Mouse (Mus musculus): ENCODE measurements around the gene Calr3. TPM values are rescaled to one million over a fixed set of nuclear protein-coding genes. Genes with fewer than 3 reads are reported as not detected.
A peak's percentile ranks its signal among the peaks of the same experiment; 100 is the strongest.

The Calr3 gene
- polyA plus RNA-seq, 1 experiment from 2014 or later = 1.4 TPM

GRCm38 (mm10) chr8:72451516-72451915 is 7.8 kb upstream of the Calr3 start:
- Histone ChIP-seq H3K4me2 (ENCODE audit: low read depth, low read length) (no peak overlapping the region), H3K27me3 (ENCODE audit: control insufficient read depth, insufficient read depth, low read length) (no peaks in the 10 kb centered on the region), H3K4me1 (ENCODE audit: control insufficient read depth, insufficient read depth, low read length) (no peaks in the 10 kb centered on the region), H3K27ac (ENCODE audit: low read length) (no peak overlapping the region), H3K4me3 (ENCODE audit: low read length) (no peak overlapping the region), H3K9ac (ENCODE audit: low read length) (no peak overlapping the region), H3K36me3 (ENCODE audit: control insufficient read depth, insufficient read depth) (peaks cover 30% of the 10 kb centered on the region), H3K9me3 (replicated peaks; ENCODE audit: control insufficient read depth, low read length) (peaks cover 5% of the 10 kb centered on the region; the same call in 1 of the 2 replicates)
- WGBS = 64% methylated on average over 8 of the region's 8 CpGs
- ATAC-seq (replicated peaks; ENCODE audit: extremely low read depth, insufficient read depth, low FRiP score) = no peak

- Histone ChIP-seq H3K27ac (ENCODE audit: low read length) (no peak overlapping the region), H3K36me3 (ENCODE audit: control insufficient read depth, insufficient read depth) (peaks cover 6% of the 10 kb centered on the region; the same call in 1 of the 2 replicates), H3K4me1 (ENCODE audit: control insufficient read depth, insufficient read depth, low read length) (no peaks in the 10 kb centered on the region), H3K4me3 (ENCODE audit: low read length) (no peak overlapping the region), H3K4me2 (ENCODE audit: low read depth, low read length) (no peak overlapping the region), H3K9ac (ENCODE audit: low read length) (no peak overlapping the region), H3K9me3 (replicated peaks; ENCODE audit: control insufficient read depth, low read length) (no peaks in the 10 kb centered on the region), H3K27me3 (ENCODE audit: control insufficient read depth, insufficient read depth, low read length) (no peaks in the 10 kb centered on the region)
- no peak for ATAC-seq (replicated peaks; ENCODE audit: extremely low read depth, insufficient read depth, low FRiP score)
- WGBS = 88% methylated on average over 6 of the region's 6 CpGs
Observed at GRCm38 (mm10) chr8:72445071-72445470, 1.4 kb upstream of the Calr3 start.

- Histone ChIP-seq H3K27me3 (ENCODE audit: control insufficient read depth, insufficient read depth, low read length) (no peaks in the 10 kb centered on the region), H3K4me2 (ENCODE audit: low read depth, low read length) (peak overlapping the region; percentile 74), H3K36me3 (ENCODE audit: control insufficient read depth, insufficient read depth) (no peaks in the 10 kb centered on the region), H3K9me3 (replicated peaks; ENCODE audit: control insufficient read depth, low read length) (no peaks in the 10 kb centered on the region), H3K4me3 (ENCODE audit: low read length) (peak overlapping the region; percentile 60), H3K27ac (ENCODE audit: low read length) (0 out of 2 replicates have a peak overlapping the region, but pooled peaks have one; percentile 66), H3K4me1 (ENCODE audit: control insufficient read depth, insufficient read depth, low read length) (no peaks in the 10 kb centered on the region), H3K9ac (ENCODE audit: low read length) (peak overlapping the region; percentile 85)
- WGBS = 33% methylated on average over 6 of the region's 6 CpGs
- peak; percentile 35 for ATAC-seq (replicated peaks; ENCODE audit: extremely low read depth, insufficient read depth, low FRiP score)
Observed at GRCm38 (mm10) chr8:72443994-72444350, 302 bp upstream of the Calr3 start.

GRCm38 (mm10) chr8:72438248-72439015 is 5.2 kb downstream of the Calr3 start:
- H3K4me2 ChIP-seq (ENCODE audit: low read depth, low read length) = no peak overlapping the region
- H3K9me3 ChIP-seq (replicated peaks; ENCODE audit: control insufficient read depth, low read length) = no peaks in the 10 kb centered on the region
- WGBS = 71% methylated on average over 8 of the region's 8 CpGs
- H3K27me3 ChIP-seq (ENCODE audit: control insufficient read depth, insufficient read depth, low read length) = no peaks in the 10 kb centered on the region
- H3K27ac ChIP-seq (ENCODE audit: low read length) = no peak overlapping the region
- no peak overlapping the region for H3K9ac ChIP-seq (ENCODE audit: low read length)
- no peaks in the 10 kb centered on the region for H3K36me3 ChIP-seq (ENCODE audit: control insufficient read depth, insufficient read depth)
- peaks cover 6% of the 10 kb centered on the region for H3K4me1 ChIP-seq (ENCODE audit: control insufficient read depth, insufficient read depth, low read length)
- H3K4me3 ChIP-seq (ENCODE audit: low read length) = no peak overlapping the region
- ATAC-seq (replicated peaks; ENCODE audit: extremely low read depth, insufficient read depth, low FRiP score) = no peak

- peak; percentile 85 for ATAC-seq (replicated peaks; ENCODE audit: extremely low read depth, insufficient read depth, low FRiP score)
- Histone ChIP-seq H3K9me3 (replicated peaks; ENCODE audit: control insufficient read depth, low read length) (no peaks in the 10 kb centered on the region), H3K4me1 (ENCODE audit: control insufficient read depth, insufficient read depth, low read length) (peaks cover 6% of the 10 kb centered on the region), H3K36me3 (ENCODE audit: control insufficient read depth, insufficient read depth) (no peaks in the 10 kb centered on the region), H3K9ac (ENCODE audit: low read length) (no peak overlapping the region), H3K27me3 (ENCODE audit: control insufficient read depth, insufficient read depth, low read length) (no peaks in the 10 kb centered on the region), H3K4me2 (ENCODE audit: low read depth, low read length) (no peak overlapping the region), H3K27ac (ENCODE audit: low read length) (peak overlapping the region; percentile 72), H3K4me3 (ENCODE audit: low read length) (no peak overlapping the region)
- WGBS = 2% methylated on average over 2 of the region's 2 CpGs
Observed at GRCm38 (mm10) chr8:72434952-72435351, 8.7 kb downstream of the Calr3 start.

- Histone ChIP-seq H3K36me3 (ENCODE audit: control insufficient read depth, insufficient read depth) (no peaks in the 10 kb centered on the region), H3K9me3 (replicated peaks; ENCODE audit: control insufficient read depth, low read length) (no peaks in the 10 kb centered on the region), H3K27me3 (ENCODE audit: control insufficient read depth, insufficient read depth, low read length) (no peaks in the 10 kb centered on the region), H3K9ac (ENCODE audit: low read length) (no peak overlapping the region), H3K27ac (ENCODE audit: low read length) (no peak overlapping the region), H3K4me3 (ENCODE audit: low read length) (no peak overlapping the region), H3K4me1 (ENCODE audit: control insufficient read depth, insufficient read depth, low read length) (peaks cover under 1% of the 10 kb centered on the region), H3K4me2 (ENCODE audit: low read depth, low read length) (no peak overlapping the region)
- ATAC-seq (replicated peaks; ENCODE audit: extremely low read depth, insufficient read depth, low FRiP score) = no peak
- 46% methylated on average over 13 of the region's 13 CpGs for WGBS
Observed at GRCm38 (mm10) chr8:72429676-72430075, 14.0 kb downstream of the Calr3 start.

GRCm38 (mm10) chr8:72422926-72423325 is 20.7 kb downstream of the Calr3 start:
- Histone ChIP-seq H3K4me1 (ENCODE audit: control insufficient read depth, insufficient read depth, low read length) (peaks cover 27% of the 10 kb centered on the region), H3K27ac (ENCODE audit: low read length) (no peak overlapping the region), H3K4me3 (ENCODE audit: low read length) (no peak overlapping the region), H3K4me2 (ENCODE audit: low read depth, low read length) (no peak overlapping the region), H3K9ac (ENCODE audit: low read length) (no peak overlapping the region), H3K36me3 (ENCODE audit: control insufficient read depth, insufficient read depth) (no peaks in the 10 kb centered on the region), H3K27me3 (ENCODE audit: control insufficient read depth, insufficient read depth, low read length) (no peaks in the 10 kb centered on the region), H3K9me3 (replicated peaks; ENCODE audit: control insufficient read depth, low read length) (no peaks in the 10 kb centered on the region)
- no peak for ATAC-seq (replicated peaks; ENCODE audit: extremely low read depth, insufficient read depth, low FRiP score)
- WGBS = 72% methylated on average over 1 of the region's 1 CpGs

- no peaks in the 10 kb centered on the region for H3K9me3 ChIP-seq (replicated peaks; ENCODE audit: control insufficient read depth, low read length)
- H3K4me3 ChIP-seq (ENCODE audit: low read length) = peak within 1 kb of the TSS; percentile 92
- WGBS = 1% methylated on average over 48 of the region's 48 CpGs
- peaks cover 40% of the 10 kb centered on the region for H3K4me1 ChIP-seq (ENCODE audit: control insufficient read depth, insufficient read depth, low read length)
- H3K9ac ChIP-seq (ENCODE audit: low read length) = peak within 1 kb of the TSS; percentile 92
- H3K4me2 ChIP-seq (ENCODE audit: low read depth, low read length) = peak within 1 kb of the TSS; percentile 74
- H3K27ac ChIP-seq (ENCODE audit: low read length) = peak within 1 kb of the TSS; percentile 91
- H3K36me3 ChIP-seq (ENCODE audit: control insufficient read depth, insufficient read depth) = no peaks in the 10 kb centered on the region
- H3K27me3 ChIP-seq (ENCODE audit: control insufficient read depth, insufficient read depth, low read length) = no peaks in the 10 kb centered on the region
- ATAC-seq (replicated peaks; ENCODE audit: extremely low read depth, insufficient read depth, low FRiP score) = peak; percentile 96
Observed at GRCm38 (mm10) chr8:72421362-72422335, 22.0 kb downstream of the Calr3 start, which contains the start of gene Eps15l1. TSS of gene Eps15l1 (minus strand) at chr8:72421460.

Data from heart, embryonic 16.5 days (tissue).